Mouse (Mus musculus) adrenal gland, adult 8-10 months (tissue): ENCODE measurements around the gene Lman2. TPM values are rescaled to one million over a fixed set of nuclear protein-coding genes. Genes with fewer than 3 reads are reported as not detected.

Source experiments
- DNase-seq: peaks from one replicate; pipeline ENCODE4 v3.0.0; 2022
- total RNA-seq, 4 experiments: library from RNA; stranded (reverse); gene quantifications; 2 replicates each; pipeline ENCODE4 v1.2.4; 2022

Lman2 gene
- total RNA-seq, 4 experiments from 2014 or later = 112 to 127 (median 118) TPM

GRCm38 (mm10) chr13:55371007-55371681, 8.6 kb upstream of the Lman2 start:
- no peak for DNase-seq

GRCm38 (mm10) chr13:55370234-55370633, 7.7 kb upstream of the Lman2 start:
- DNase-seq = no peak

- no peak for DNase-seq
Observed at GRCm38 (mm10) chr13:55369531-55370114, 7.0 kb upstream of the Lman2 start, which contains the start of gene Rgs14. Gene Rgs14 (plus strand): TSS chr13:55369732.

GRCm38 (mm10) chr13:55368401-55368800, 5.8 kb upstream of the Lman2 start:
- no peak for DNase-seq

DNA sequence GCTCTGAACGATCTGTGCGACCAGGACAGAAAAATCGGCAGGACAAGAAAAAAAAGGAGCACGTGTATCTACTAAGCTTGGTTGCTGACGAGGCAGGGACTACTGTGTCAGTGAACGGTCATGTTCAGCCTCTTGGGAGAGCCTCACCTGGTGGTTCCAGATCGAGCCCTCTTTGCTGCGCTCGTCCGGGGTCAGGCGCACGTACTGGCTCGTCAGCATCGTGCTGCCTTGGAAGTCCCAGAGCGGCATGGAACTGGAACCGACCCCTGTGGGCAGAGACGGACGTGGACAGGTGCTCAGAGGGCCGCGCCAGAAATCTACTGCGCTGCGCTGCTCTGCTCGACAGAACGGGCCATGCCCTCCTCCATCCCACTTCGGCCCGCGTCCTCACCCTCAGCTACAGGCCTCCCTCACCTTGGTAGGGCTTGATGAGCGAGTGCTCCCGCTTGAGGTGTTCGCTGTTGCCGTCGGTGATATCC, 570 bp downstream of the Lman2 start:
- no peak for DNase-seq

GRCm38 (mm10) chr13:55361145-55361544, 1.4 kb downstream of the Lman2 start:
- no peak for DNase-seq

DNA sequence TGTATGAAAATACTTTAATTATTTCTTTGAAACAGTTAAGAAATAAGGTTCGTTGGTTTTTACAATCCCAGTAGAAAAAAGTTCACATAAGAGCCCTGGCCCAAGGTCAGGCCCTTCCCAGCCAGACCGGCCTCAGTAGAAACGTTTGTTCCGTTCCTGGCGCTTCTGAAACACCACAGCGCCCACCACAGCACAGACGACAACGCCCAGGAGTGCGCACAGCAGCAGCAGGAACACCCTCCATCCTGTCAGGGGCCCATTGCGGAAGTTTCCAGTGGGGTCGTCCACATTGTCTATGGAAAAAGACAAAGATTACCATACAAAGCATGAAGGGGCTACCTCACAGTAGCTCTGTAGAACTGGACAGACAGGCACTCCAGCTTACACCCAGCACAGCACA, 15.8 kb downstream of the Lman2 start:
- DNase-seq = no peak

DNA sequence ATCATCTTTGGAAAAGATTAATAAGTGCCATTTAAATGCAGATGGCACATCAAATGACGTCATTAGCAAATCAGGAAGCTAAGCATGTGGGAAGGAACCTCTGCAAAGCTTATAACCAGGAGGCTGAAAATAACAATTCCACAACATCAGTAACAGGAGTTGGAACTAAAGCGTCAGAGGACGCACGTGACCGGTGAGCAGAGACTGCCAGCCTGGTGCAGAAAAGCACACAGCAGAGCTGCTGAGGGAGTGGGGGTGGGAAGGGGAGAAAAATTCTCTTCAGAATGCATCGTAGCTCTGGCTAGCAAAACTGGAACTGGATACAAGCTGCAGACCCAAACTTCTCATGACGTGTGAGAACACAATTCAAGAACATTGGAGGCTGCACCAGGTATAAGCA, 18.3 kb downstream of the Lman2 start:
- DNase-seq = no peak

DNA sequence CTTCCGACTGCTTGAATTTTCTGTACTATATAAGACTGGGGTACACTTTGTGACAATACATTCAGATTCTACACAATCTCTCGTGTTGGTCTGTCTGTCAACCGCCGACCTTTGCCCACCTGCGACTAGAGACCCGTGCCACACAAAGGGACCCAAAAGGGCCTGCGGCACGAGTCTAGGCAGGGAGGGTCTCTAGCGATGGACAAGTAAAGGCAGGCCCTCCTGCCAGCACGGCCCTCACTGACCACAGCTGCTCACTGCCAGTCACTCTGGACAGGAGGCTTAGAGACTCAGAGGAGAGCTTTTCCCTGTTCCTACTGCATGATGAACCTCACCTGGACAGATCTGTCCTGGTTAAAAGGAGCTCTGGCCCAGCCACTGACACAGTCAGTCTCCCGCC, 20.1 kb downstream of the Lman2 start:
- no peak for DNase-seq

- DNase-seq = no peak
Observed at GRCm38 (mm10) chr13:55339259-55339658, 23.3 kb downstream of the Lman2 start.

DNA sequence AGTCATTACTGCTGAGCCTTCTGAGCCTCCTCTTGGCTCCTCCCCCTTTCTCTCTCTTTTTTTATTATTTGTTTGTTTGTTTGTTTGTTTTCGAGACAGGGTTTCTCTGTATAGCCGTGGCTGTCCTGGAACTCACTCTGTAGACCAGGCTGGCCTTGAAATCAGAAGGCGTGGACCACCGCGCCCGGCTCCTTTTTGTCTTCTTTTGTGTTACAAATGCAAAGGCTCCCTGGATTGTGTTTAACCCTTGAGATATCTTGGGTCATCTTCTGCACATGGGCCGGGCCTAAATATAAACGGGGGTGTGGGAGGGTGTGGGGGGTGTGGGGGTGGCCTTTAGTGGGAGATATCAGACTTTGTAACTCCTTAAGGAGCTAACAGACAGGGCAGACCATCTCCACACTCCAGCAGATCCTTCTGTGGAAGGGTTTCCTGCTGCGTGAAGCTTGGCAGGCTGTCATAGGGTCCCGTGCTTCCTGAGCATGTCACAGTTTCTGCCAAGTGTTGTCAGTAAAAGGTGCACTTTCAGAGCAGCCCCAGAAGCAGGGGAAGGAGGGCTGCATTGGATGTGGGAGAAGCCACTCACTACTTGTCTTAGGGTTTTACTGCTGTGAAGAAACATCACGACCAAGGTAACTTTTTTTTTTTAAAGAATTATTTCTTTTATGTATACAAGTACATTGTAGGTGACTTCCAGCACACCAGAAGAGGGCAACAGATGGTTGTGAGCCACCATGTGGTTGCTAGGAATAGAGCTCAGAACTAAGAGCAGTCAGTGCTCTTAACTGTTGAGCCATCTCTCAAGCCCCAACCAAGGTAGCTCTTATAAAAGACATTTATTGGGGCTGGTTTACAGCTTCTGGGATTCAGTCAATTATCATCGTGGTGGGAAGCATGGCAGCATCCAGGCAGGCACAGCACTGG, 24.2 kb downstream of the Lman2 start:
- DNase-seq = no peak

- no peak for DNase-seq
Observed at GRCm38 (mm10) chr13:55337341-55337975, 25.1 kb downstream of the Lman2 start.

DNA sequence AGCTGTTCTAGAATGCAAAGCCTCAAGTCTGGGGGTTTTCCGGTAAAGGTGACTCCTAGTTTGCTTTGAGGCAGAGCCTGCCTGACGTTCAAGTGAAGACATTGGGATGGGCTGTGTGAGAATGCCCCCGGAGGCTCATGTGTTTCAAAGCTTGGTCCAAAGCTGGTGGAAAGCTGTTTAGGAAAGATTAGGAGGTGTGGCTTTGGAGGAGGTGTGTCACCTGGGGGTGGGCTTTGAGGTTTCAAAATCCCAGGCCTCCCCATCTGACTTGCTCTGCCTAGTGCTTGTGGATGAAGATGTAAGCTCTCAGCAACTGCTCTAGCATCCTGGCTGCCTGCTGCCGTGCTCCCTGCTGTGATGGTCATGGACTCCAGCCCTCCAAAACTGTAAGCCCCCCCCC, 26.9 kb downstream of the Lman2 start:
- no peak for DNase-seq

DNA sequence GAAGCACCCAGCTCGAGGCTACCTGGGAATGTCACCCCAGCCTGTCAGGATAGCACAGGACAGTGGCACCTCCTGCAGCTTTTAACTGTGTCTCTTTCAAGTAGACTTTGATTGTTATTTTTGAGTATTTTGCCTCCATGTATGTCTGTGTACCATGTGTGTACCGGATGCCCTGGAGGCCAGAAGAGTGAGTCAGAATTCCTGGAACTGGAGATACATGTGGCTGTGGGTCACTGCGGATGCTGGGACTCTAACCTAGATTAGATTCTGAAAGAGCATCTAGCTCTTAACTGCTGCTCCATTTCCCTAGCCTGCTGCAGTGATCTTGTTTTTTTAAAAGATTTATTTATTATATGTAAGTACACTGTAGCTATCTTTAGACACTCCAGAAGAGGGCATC, 30.3 kb downstream of the Lman2 start:
- no peak for DNase-seq

DNA sequence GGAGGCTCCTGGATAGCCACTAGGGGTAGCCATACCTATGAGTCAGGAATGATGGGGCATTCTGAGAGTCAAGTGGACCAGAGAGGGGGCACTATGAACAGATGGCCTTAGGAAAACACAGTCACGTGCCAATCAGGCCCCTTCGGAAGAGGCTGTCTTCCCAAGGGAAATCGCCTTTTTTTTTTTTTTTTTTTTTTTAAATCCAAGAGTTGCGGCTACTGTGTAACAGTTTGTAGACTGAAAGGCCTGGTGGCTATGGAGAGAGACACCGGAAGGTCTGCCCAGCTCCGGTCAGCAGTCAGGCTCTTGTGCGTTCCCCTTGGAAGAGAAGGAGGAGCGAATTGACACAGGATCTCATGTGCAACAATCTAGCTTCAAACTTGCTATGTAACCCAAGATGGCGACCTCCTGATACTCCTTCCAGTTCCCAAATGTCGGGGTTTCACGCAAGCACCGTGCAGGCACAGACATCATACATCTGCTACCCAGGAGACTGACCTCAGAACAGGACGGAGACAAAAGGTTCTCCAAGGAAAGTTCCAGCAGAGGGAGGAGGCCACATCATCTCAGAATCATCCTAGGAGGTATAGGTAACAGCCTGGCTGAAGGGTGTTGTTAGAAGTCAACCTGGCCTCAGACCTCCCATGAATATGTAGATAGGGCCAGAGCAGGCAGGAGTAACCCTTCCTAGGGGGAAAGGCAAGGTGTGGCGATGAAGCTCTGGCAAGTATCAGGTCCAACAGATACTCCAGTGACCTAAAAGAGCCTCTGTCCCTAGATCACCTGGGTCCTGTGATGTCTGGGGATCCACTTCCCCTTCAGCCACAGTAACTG, 31.8 kb downstream of the Lman2 start:
- DNase-seq = no peak

- peak; percentile 70 for DNase-seq
Observed at GRCm38 (mm10) chr13:55329683-55330566, 32.7 kb downstream of the Lman2 start, which contains the start of gene Mxd3. Gene Mxd3 (minus strand): TSS chr13:55329823.

GRCm38 (mm10) chr13:55329109-55329682, 33.4 kb downstream of the Lman2 start:
- no peak for DNase-seq

GRCm38 (mm10) chr13:55328641-55329040, 33.9 kb downstream of the Lman2 start:
- DNase-seq = no peak

DNA sequence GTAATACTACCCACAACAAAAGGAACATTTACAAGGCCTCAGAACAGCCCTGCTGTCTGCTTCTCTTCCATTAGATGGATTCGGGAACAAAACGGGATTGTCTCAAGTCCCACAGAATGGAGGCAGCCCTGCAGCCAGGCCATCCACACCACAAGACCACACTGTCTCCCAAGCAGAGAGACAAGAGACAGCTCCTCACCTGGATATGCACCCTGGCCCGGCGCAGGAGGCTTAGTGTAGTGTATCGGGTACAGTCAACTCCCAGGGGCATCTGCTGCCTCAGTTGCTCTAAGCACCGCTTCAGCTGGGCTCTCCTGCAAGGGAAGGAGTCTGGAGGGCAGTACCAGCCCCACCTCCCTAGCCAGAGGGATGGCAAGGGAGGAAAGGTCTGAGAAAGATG, 34.4 kb downstream of the Lman2 start:
- no peak for DNase-seq

GRCm38 (mm10) chr13:55327633-55328032, 35.0 kb downstream of the Lman2 start:
- DNase-seq = peak; percentile 81
